Mouse (Mus musculus) lung, postnatal 14 days (tissue): ENCODE measurements around the gene Hist2h2aa2.
"Not testable (repeated sequence)": the region's sequence is repeated elsewhere in the genome, so short reads cannot be mapped to it uniquely, and the experiment has no call there.

ENCODE experiments used
- DNase-seq: peaks from one replicate; pipeline ENCODE4 v3.0.0; 2021

Gene Hist2h2aa2

GRCm38 (mm10) chr3:96239949-96240798, at the start of gene Hist2h2aa2:
TSS of gene Hist2h2aa2 (minus strand) at chr3:96240276.
- DNase-seq: peak; percentile 96

GRCm38 (mm10) chr3:96289201-96289600, 49.1 kb upstream of the Hist2h2aa2 start:
- DNase-seq: no peak

GRCm38 (mm10) chr3:96287334-96287733, 47.3 kb upstream of the Hist2h2aa2 start:
- not testable (repeated sequence) for DNase-seq

GRCm38 (mm10) chr3:96284457-96284856, 44.4 kb upstream of the Hist2h2aa2 start:
- peak; percentile 28 for DNase-seq

DNA sequence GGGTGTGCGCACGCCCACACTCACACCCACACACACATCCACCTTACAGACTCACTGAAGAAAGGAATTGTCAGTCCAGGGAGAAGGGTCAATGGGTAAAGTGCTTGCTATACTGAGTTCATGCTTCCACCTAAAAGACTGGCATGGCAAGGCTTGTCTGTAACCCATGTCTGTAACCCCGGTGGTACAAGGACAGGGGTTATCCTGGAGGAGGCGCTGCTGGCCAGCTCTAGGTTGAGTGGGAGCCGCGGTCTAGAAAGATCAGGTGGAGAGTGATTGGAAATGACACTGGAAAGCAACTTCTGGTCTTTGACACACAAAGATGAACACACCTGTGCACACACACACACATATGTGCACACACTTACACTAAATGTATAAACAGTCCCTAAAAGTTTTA, 40.6 kb upstream of the Hist2h2aa2 start:
- no peak for DNase-seq

- peak; percentile 92 for DNase-seq
These were observed 37.9 kb upstream of the Hist2h2aa2 start for GRCm38 (mm10) chr3:96277800-96278624.

DNA sequence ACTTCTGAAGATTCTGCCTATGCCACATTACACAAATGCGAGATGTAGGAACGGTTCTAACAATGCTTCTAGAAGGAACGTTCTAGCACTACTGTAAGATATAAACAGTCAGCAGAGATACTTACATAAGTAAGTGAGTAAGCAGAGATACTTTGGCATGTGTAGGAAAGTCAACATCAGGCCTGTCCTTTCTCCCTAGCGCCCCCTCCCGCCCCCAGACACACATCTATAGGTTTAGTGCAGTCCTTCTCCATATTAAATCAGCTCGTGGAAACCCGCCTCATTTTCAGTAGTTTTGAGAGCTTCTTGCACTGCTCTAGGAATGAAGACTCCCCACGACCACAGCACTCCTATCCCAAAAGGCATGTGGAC, 37.3 kb upstream of the Hist2h2aa2 start:
- DNase-seq: no peak

- no peak for DNase-seq
These were observed 33.8 kb upstream of the Hist2h2aa2 start for GRCm38 (mm10) chr3:96273591-96274465.

- DNase-seq: peak; percentile 88
These were observed 29.7 kb upstream of the Hist2h2aa2 start, which contains the start of gene Hist2h2bb for GRCm38 (mm10) chr3:96269511-96270474. TSS of gene Hist2h2bb (plus strand) at chr3:96269752.

DNA sequence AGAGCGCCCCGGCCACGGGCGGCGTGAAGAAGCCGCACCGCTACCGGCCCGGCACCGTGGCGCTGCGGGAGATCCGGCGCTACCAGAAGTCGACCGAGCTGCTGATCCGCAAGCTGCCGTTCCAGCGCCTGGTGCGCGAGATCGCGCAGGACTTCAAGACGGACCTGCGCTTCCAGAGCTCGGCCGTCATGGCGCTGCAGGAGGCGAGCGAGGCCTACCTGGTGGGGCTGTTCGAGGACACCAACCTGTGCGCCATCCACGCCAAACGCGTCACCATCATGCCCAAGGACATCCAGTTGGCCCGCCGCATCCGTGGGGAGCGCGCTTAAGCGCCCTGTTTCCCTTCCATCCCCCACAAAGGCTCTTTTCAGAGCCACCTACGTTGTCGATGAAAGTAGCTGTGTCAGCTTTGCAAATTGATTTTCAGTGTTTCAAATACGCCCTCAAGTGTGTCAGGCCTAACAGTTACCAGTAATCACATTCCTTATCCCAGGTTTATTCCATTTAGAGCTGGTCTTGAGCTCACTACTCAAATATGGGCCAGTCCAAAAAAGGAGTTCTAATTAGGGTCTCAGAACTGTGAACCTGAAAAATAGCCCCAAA, 28.8 kb upstream of the Hist2h2aa2 start:
- not testable (repeated sequence) for DNase-seq

DNA sequence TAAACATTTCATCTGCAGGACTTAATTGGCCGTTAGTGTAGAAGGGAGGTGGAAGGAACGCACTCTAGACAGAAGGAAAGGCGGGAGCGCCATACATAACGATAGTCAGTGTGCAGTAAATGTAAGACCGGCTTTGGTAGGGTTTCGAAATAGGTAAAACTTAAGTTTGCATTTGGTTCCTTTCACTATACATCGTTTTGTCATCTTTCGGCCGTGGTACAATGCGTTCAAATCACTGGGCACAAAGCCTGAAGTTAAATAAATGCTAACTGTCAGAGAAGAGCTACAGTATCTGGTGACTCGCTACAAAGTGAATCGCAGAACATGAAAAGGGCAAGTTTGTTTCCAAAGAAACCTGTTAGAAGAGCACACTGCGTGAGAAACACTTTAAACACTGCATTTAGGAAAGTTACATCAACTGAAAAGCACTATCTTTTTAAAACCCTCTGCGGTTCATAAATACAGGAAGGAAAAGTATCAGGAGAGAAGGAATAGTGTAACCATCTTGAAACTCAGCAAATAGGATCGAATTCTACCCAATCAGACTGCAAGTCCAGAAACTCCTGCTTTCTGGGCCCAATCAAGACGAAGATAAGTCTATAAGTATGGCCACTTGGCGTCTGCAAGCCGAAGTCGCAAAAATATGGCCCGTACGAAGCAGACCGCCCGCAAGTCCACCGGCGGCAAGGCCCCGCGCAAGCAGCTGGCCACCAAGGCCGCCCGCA, 28.1 kb upstream of the Hist2h2aa2 start, which contains the start of gene Hist2h3b:
Hist2h3b (plus strand) TSS at position 604 of the 725 bp plus-strand sequence.
- peak; percentile 78 for DNase-seq

- DNase-seq: no peak
These were observed 27.5 kb upstream of the Hist2h2aa2 start for GRCm38 (mm10) chr3:96267541-96267940.

- DNase-seq: no peak
These were observed 26.1 kb upstream of the Hist2h2aa2 start for GRCm38 (mm10) chr3:96266132-96266710.

DNA sequence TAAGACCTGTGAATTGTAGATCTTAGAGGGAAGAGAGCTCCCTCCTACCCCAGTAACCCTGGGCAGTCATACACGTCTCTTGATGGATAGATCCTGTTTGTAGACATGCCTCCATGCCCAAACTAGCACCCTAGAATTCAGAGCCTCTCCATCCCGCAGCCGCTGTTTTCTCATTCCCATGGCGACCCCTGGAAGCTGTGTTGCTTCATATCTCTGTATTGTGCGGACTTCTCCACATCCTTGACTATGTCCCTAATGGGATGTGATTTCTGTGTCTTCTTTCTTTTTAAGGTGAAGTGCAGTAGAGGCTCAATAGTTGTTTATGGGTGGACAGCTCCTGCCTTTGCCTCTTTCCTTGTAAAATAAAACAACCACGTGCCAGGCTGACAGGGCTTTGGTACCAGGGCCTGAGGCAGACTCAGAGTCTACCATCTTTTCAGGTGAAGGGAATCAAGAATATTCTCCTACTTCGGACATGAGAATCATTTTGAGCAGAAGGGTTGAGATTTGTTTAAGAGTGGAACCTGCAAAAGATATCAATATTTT, 24.4 kb upstream of the Hist2h2aa2 start:
- no peak for DNase-seq

DNA sequence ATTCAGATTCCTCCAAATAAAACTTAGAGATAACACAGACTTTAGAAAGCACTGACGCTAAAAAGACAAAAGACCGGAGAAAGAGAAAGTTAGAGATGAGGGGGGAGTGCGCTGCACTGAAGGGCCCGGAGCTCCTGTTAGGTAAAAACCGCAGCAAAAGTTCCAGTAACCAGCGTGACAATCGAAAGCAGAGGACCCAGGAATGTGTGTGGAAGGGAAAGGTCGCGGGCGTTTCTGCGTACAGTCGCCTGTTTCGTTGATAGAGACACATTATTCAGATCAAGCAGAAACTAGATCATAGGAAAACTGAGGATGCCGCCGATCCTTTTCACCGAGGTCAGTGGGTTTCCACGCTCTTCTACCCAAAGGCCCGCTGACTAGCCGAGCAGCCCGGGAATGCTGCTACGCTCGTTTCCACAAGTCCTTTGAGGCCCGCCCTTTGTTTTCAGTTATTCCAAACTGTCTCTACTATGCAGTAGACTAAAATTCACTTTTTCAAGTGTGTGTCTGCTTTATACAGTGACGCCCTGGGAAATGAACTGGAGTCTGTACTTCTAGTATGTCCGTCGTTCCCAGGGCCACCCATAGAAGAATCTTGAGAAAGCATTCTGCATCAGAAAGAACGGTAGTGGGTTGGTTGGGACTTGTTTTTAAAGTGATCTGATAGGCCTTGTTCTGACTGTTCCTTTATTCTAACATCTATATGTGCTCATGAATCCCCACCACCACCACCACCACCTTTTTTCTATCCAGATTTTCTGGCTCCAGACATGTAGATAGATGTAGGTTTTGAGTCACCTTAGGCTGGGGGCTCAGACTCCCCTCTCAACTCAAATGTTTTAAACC, 23.7 kb upstream of the Hist2h2aa2 start:
- DNase-seq: peak; percentile 57

DNA sequence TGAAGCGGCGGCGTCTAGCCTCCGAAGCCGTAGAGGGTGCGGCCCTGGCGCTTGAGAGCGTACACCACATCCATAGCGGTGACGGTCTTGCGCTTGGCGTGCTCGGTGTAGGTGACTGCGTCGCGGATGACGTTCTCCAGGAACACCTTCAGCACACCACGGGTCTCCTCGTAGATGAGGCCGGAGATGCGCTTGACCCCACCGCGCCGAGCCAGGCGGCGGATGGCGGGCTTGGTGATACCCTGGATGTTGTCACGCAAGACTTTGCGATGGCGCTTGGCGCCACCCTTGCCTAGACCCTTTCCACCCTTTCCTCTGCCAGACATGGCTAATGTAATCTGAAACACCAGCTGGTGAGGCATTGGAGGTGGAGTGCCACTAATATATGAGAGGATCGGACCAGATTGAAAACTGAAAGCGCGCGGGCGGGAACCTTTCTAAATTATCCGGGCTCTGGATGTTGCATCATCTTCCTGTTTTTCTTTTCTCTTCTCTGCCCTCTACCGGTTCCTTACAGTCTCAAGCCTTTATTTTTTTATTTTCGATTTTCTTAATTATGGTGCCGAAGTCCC, 23.0 kb upstream of the Hist2h2aa2 start, which contains the start of gene Hist2h4:
Hist2h4 (minus strand) TSS at position 333 of the 572 bp plus-strand sequence.
- peak; percentile 96 for DNase-seq

- DNase-seq: peak; percentile 85
These were observed 22.3 kb upstream of the Hist2h2aa2 start for GRCm38 (mm10) chr3:96262216-96262875.
